Mouse (Mus musculus) heart, embryonic 11.5 days (tissue): ENCODE results near the gene B4galnt3. TPM values are rescaled to one million over a fixed set of nuclear protein-coding genes. Genes with fewer than 3 reads are reported as not detected.

Experiments
- ATAC-seq: fragments of 200-750 bp; cut with Nextera tagmentation; replicated peaks from 2 replicates; pipeline ENCODE4 v1.8.0; 2017; ENCODE audit warnings: moderate library complexity; ENCODE audit not compliant: insufficient number of reproducible peaks, low FRiP score, low TSS enrichment
- H3K27ac ChIP-seq: fragments of 300-500 bp; sonication (generic); 2 replicates; pipeline ENCODE4 v1.5.1; 2014; ENCODE audit warnings: mild to moderate bottlenecking, low read depth, low read length
- H3K27me3 ChIP-seq: fragments of 300-500 bp; sonication (generic); 2 replicates; pipeline ENCODE4 v1.6.1; 2014; ENCODE audit warnings: mild to moderate bottlenecking, low read length, mixed read lengths; ENCODE audit not compliant: control insufficient read depth, insufficient read depth
- H3K36me3 ChIP-seq: fragments of 300-500 bp; sonication (generic); 2 replicates; pipeline ENCODE4 v1.6.1; 2014; ENCODE audit warnings: mild to moderate bottlenecking, low read length, moderate library complexity, mixed read lengths; ENCODE audit not compliant: control insufficient read depth, insufficient read depth
- H3K4me1 ChIP-seq: fragments of 300-500 bp; sonication (generic); 2 replicates; pipeline ENCODE4 v1.6.1; 2014; ENCODE audit warnings: low read length; ENCODE audit not compliant: control insufficient read depth, insufficient read depth
- H3K4me2 ChIP-seq: fragments of 300-500 bp; sonication (generic); 2 replicates; pipeline ENCODE4 v1.6.1; 2014; ENCODE audit warnings: mild to moderate bottlenecking, moderate library complexity
- H3K4me3 ChIP-seq: fragments of 300-500 bp; sonication (generic); 2 replicates; pipeline ENCODE4 v1.5.1; 2014; ENCODE audit warnings: low read depth, low read length
- H3K9ac ChIP-seq: fragments of 300-500 bp; sonication (generic); 2 replicates; pipeline ENCODE4 v1.6.1; 2014; ENCODE audit warnings: mild to moderate bottlenecking, low read depth, low read length, moderate library complexity
- H3K9me3 ChIP-seq: fragments of 300-500 bp; sonication (generic); replicated peaks from 2 replicates; pipeline ENCODE4 v1.6.1; 2016; ENCODE audit warnings: low read length; ENCODE audit not compliant: control insufficient read depth
- WGBS: fragments of 180-500 bp; shearing (Covaris S2); extraction: QIAGEN DNeasy Blood & Tissue Kit; methylation state at CpG from one replicate; pipeline ENCODE4 v1.1.7; 2014; ENCODE audit not compliant: insufficient replicate concordance; 5-methylcytosine and 5-hydroxymethylcytosine counted together
- polyA plus RNA-seq: library from polyadenylated mRNA; unstranded; fragments of >200 nt; fragmentation: Nextera tagmentation; extraction: Ambion mirVana; gene quantifications from 2 replicates; pipeline ENCODE4 v1.2.1, GENCODE M21; 2014

B4galnt3 gene
- polyA plus RNA-seq, 1 experiment from 2014 or later: 0.19 TPM

DNA sequence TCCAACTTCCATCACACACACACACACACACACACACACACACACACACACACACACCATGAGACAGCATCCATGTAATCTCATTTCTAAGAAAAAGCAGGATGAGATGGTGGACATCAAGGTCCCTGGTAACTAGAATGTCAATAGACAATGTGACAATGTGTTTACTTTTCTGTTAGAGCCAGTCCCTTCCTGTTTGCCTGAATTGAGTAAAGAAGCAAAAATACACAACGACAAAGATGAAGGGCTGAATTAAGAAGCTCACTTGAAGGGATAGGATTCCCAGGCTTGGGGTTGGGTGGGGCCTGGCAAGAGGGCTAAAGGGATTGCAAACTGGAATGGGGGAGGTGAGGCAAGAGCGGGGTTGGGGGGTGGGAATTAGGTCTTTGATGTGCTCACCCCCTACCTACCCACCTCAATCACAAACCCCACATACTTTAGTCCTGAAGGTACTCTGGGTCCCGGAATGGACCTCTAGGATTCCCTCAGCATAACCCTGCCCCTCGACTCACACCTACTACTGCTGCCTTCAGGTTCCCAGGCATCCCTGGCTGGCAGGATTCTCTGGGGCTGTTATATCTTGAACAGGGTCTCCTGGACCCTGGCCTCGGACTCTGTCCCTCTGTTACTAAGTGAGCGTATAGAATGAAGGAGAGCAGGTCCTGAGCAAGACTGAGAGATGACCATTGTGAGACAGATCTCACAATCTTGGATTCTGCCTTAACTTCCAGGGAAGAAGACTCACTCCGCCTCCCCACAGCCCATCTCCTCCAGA is 102.8 kb downstream of the B4galnt3 start:
- Histone ChIP-seq H3K27ac (0 out of 2 replicates have a peak overlapping the region, but pooled peaks have one; percentile 30), H3K4me3 (no peak overlapping the region), H3K4me2 (peak overlapping the region; percentile 36; the same call in 1 of the 2 replicates), H3K36me3 (no peaks in the 10 kb centered on the region), H3K27me3 (peaks cover 2% of the 10 kb centered on the region; the same call in 1 of the 2 replicates), H3K9me3 (no peaks in the 10 kb centered on the region), H3K9ac (no peak overlapping the region), H3K4me1 (peaks cover 44% of the 10 kb centered on the region)
- WGBS: 52% methylated on average over 7 of the region's 7 CpGs
- no peak for ATAC-seq

- ATAC-seq: no peak
- no peaks in the 10 kb centered on the region for H3K36me3 ChIP-seq
- 35% methylated on average over 4 of the region's 4 CpGs for WGBS
These were observed 103.4 kb downstream of the B4galnt3 start for GRCm38 (mm10) chr6:120190912-120191311.

GRCm38 (mm10) chr6:120190365-120190764 is 104.0 kb downstream of the B4galnt3 start:
- no peak overlapping the region for H3K4me3 ChIP-seq
- WGBS: 86% methylated on average over 4 of the region's 4 CpGs
- peaks cover 55% of the 10 kb centered on the region for H3K4me1 ChIP-seq
- H3K27ac ChIP-seq: 0 out of 2 replicates have a peak overlapping the region, but pooled peaks have one; percentile 11
- no peak overlapping the region for H3K4me2 ChIP-seq
- H3K36me3 ChIP-seq: no peaks in the 10 kb centered on the region
- H3K27me3 ChIP-seq: no peaks in the 10 kb centered on the region
- H3K9ac ChIP-seq: no peak overlapping the region
- no peaks in the 10 kb centered on the region for H3K9me3 ChIP-seq
- ATAC-seq: no peak

More at GRCm38 (mm10) chr6:120190912-120191311, 103.4 kb downstream of the B4galnt3 start:
- peaks cover under 1% of the 10 kb centered on the region; the same call in 1 of the 2 replicates for H3K27me3 ChIP-seq
- H3K9me3 ChIP-seq: no peaks in the 10 kb centered on the region
- H3K27ac ChIP-seq: no peak overlapping the region
- H3K4me3 ChIP-seq: no peak overlapping the region
- peaks cover 50% of the 10 kb centered on the region for H3K4me1 ChIP-seq
- no peak overlapping the region for H3K4me2 ChIP-seq
- no peak overlapping the region for H3K9ac ChIP-seq

GRCm38 (mm10) chr6:120189287-120189686 is 105.1 kb downstream of the B4galnt3 start:
- H3K27ac ChIP-seq: no peak overlapping the region
- ATAC-seq: no peak
- no peak overlapping the region for H3K4me3 ChIP-seq
- H3K4me1 ChIP-seq: peaks cover 55% of the 10 kb centered on the region
- H3K27me3 ChIP-seq: no peaks in the 10 kb centered on the region
- H3K36me3 ChIP-seq: no peaks in the 10 kb centered on the region
- H3K4me2 ChIP-seq: no peak overlapping the region
- H3K9ac ChIP-seq: no peak overlapping the region
- 86% methylated on average over 5 of the region's 5 CpGs for WGBS
- H3K9me3 ChIP-seq: no peaks in the 10 kb centered on the region

GRCm38 (mm10) chr6:120188376-120189235 is 105.8 kb downstream of the B4galnt3 start:
- no peaks in the 10 kb centered on the region for H3K9me3 ChIP-seq
- H3K4me3 ChIP-seq: no peak overlapping the region
- WGBS: 23% methylated on average over 24 of the region's 24 CpGs
- peaks cover 55% of the 10 kb centered on the region for H3K4me1 ChIP-seq
- H3K27me3 ChIP-seq: no peaks in the 10 kb centered on the region
- H3K9ac ChIP-seq: no peak overlapping the region
- ATAC-seq: peak; percentile 42
- no peaks in the 10 kb centered on the region for H3K36me3 ChIP-seq
- H3K27ac ChIP-seq: no peak overlapping the region
- H3K4me2 ChIP-seq: peak overlapping the region; percentile 51

GRCm38 (mm10) chr6:120187587-120188176 is 106.7 kb downstream of the B4galnt3 start:
- ATAC-seq: no peak
- 17% methylated on average over 18 of the region's 18 CpGs for WGBS
- H3K4me2 ChIP-seq: peak overlapping the region; percentile 51
- H3K9me3 ChIP-seq: no peaks in the 10 kb centered on the region
- peak overlapping the region; percentile 47; the same call in 1 of the 2 replicates for H3K9ac ChIP-seq
- H3K36me3 ChIP-seq: no peaks in the 10 kb centered on the region
- peaks cover 51% of the 10 kb centered on the region for H3K4me1 ChIP-seq
- H3K27me3 ChIP-seq: no peaks in the 10 kb centered on the region
- H3K4me3 ChIP-seq: no peak overlapping the region
- no peak overlapping the region for H3K27ac ChIP-seq

- Histone ChIP-seq H3K4me3 (no peak overlapping the region), H3K36me3 (no peaks in the 10 kb centered on the region), H3K9ac (no peak overlapping the region), H3K4me2 (no peak overlapping the region), H3K27me3 (no peaks in the 10 kb centered on the region), H3K4me1 (peaks cover 40% of the 10 kb centered on the region), H3K9me3 (no peaks in the 10 kb centered on the region), H3K27ac (no peak overlapping the region)
- 48% methylated on average over 3 of the region's 3 CpGs for WGBS
- no peak for ATAC-seq
These were observed 107.8 kb downstream of the B4galnt3 start for GRCm38 (mm10) chr6:120186594-120186993.

- whole genome bisulfite sequencing: 35% methylated on average over 7 of the region's 7 CpGs
- H3K4me1 ChIP-seq: peaks cover 36% of the 10 kb centered on the region
- H3K9ac ChIP-seq: no peak overlapping the region
- H3K4me2 ChIP-seq: no peak overlapping the region
- H3K36me3 ChIP-seq: no peaks in the 10 kb centered on the region
- no peaks in the 10 kb centered on the region for H3K9me3 ChIP-seq
- H3K4me3 ChIP-seq: no peak overlapping the region
- H3K27ac ChIP-seq: peak overlapping the region; percentile 36; the same call in 1 of the 2 replicates
- ATAC-seq: no peak
- no peaks in the 10 kb centered on the region for H3K27me3 ChIP-seq
These were observed 108.6 kb downstream of the B4galnt3 start for GRCm38 (mm10) chr6:120185756-120186155.
